Mouse (Mus musculus) thymus, adult 2 months (tissue): Measurements from ENCODE around the gene Eef1akmt3. TPM values are rescaled to one million over a fixed set of nuclear protein-coding genes. Genes with fewer than 3 reads are reported as not detected.

Source experiments
- DNase-seq: peaks from one replicate; pipeline ENCODE4 v3.0.0; 2021
- H3K27ac ChIP-seq: fragments of 200-500 bp; 2 replicates; pipeline ENCODE4 v1.5.1; 2012; ENCODE audit warnings: low read length, control low read depth; ENCODE audit not compliant: control insufficient read depth, insufficient read depth
- H3K27me3 ChIP-seq: fragments of 200-500 bp; 2 replicates; pipeline ENCODE4 v1.6.1; 2012; ENCODE audit warnings: mild to moderate bottlenecking, low read length, moderate library complexity, mixed read lengths; ENCODE audit not compliant: control insufficient read depth, insufficient read depth
- H3K36me3 ChIP-seq: fragments of 200-500 bp; 2 replicates; pipeline ENCODE4 v1.6.1; 2012; ENCODE audit warnings: mild to moderate bottlenecking, low read length, moderate library complexity; ENCODE audit not compliant: control insufficient read depth, insufficient read depth
- H3K4me1 ChIP-seq: fragments of 200-500 bp; replicated peaks from 2 replicates; pipeline ENCODE4 v1.6.1; 2012; ENCODE audit warnings: low read length; ENCODE audit not compliant: control insufficient read depth, insufficient read depth
- H3K4me3 ChIP-seq: fragments of 200-500 bp; 2 replicates; pipeline ENCODE4 v1.5.1; 2012; ENCODE audit warnings: mild to moderate bottlenecking, low read length, control low read depth, moderate library complexity; ENCODE audit not compliant: control insufficient read depth, insufficient read depth
- CTCF ChIP-seq: fragments of 200-500 bp; IDR thresholded peaks from 2 replicates; pipeline ENCODE4 v1.5.1; 2012; ENCODE audit warnings: mild to moderate bottlenecking, control low read depth, low read length, moderate library complexity, borderline replicate concordance; ENCODE audit not compliant: control insufficient read depth, poor library complexity, insufficient read depth; ENCODE audit errors: extremely low read depth
- POLR2A ChIP-seq: fragments of 200-500 bp; IDR thresholded peaks from 2 replicates; pipeline ENCODE4 v1.6.1; 2012; ENCODE audit warnings: mild to moderate bottlenecking, low read length, control low read depth, moderate library complexity; ENCODE audit not compliant: control insufficient read depth, poor library complexity, insufficient read depth; ENCODE audit errors: extremely low read depth
- WGBS: fragments of 180-500 bp; shearing (Covaris S2); methylation state at CpG from one replicate; pipeline ENCODE4 v1.1.7; 2018; 5-methylcytosine and 5-hydroxymethylcytosine counted together
- polyA plus RNA-seq: library from polyadenylated mRNA; depleted of rRNA; stranded (reverse); fragments of >200 nt; gene quantifications from 2 replicates; pipeline ENCODE4 v1.2.3, GENCODE M21; 2012

Gene Eef1akmt3
- polyA plus RNA-seq, 1 experiment: 0.13 TPM

DNA sequence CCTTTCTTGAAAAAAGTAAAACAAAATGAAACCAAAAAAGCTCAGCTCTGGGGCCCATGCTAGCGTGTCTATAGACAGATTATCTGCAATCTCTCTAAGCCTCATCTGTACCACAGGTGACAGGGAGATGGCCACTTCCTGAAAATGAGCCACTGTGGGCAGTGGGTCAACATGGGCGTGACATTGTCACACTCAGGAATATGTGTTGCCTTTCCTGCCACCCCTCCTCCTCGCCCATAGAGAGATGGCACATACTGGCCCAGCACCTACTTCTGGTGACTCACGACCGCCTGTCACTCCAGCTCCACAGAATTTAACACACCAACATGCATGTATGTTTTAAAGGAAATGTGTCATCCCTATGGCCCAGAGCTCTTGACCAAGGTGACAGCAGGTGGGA, 38.5 kb downstream of the Eef1akmt3 start:
- DNase-seq: no peak
- no peak for TF ChIP-seq POLR2A
- no peak for TF ChIP-seq CTCF
- no peak overlapping the region for H3K27ac ChIP-seq
- 82% methylated on average over 5 of the region's 5 CpGs for whole genome bisulfite sequencing
- H3K36me3 ChIP-seq: peaks cover 6% of the 10 kb centered on the region
- H3K4me1 ChIP-seq: no peaks in the 10 kb centered on the region
- no peaks in the 10 kb centered on the region for H3K27me3 ChIP-seq
- H3K4me3 ChIP-seq: no peak overlapping the region

DNA sequence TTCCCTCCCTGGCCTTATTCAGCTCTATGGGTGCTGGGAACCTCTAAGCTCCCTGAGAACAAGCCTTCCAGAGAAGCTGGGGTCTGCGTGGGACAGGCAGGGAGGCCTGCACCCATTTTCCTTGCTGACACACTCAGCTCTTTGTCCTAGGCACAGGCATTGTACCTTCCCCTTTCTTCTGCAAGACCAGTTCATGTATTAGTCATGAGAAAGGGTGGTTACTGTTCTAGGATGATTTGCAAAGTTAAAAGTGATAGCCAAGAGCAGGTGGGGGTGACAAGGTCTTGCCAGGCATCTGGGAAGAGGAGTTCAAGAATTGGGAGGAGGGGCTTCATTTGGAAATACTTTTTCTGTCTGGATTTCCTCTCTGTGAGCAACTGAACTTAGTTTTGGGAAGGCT, 39.3 kb downstream of the Eef1akmt3 start:
- no peak for DNase-seq
- WGBS: 79% methylated on average over 1 of the region's 1 CpGs
- Histone ChIP-seq H3K36me3 (peaks cover 13% of the 10 kb centered on the region), H3K4me3 (no peak overlapping the region), H3K27me3 (no peaks in the 10 kb centered on the region), H3K4me1 (no peaks in the 10 kb centered on the region), H3K27ac (no peak overlapping the region)
- TF ChIP-seq POLR2A (no peak), CTCF (no peak)

- H3K4me3 ChIP-seq: no peak overlapping the region
- H3K27ac ChIP-seq: no peak overlapping the region
- DNase-seq: no peak
- TF ChIP-seq CTCF: no peak
- no peak for TF ChIP-seq POLR2A
- H3K36me3 ChIP-seq: peaks cover 13% of the 10 kb centered on the region
- H3K27me3 ChIP-seq: no peaks in the 10 kb centered on the region
- no peaks in the 10 kb centered on the region for H3K4me1 ChIP-seq
- WGBS: 78% methylated on average over 9 of the region's 9 CpGs
These were observed 40.0 kb downstream of the Eef1akmt3 start for GRCm38 (mm10) chr10:127001297-127001696.

GRCm38 (mm10) chr10:127000529-127000928, 40.8 kb downstream of the Eef1akmt3 start, which contains the start of gene Avil:
Avil (plus strand) TSS chr10:127000709.
- no peak for DNase-seq
- no peak within 1 kb of the TSS for H3K27ac ChIP-seq
- H3K36me3 ChIP-seq: peaks cover 19% of the 10 kb centered on the region
- H3K4me1 ChIP-seq: no peaks in the 10 kb centered on the region
- WGBS: 95% methylated on average over 5 of the region's 5 CpGs
- TF ChIP-seq CTCF (no peak), POLR2A (no peak)
- no peak within 1 kb of the TSS for H3K4me3 ChIP-seq
- no peaks in the 10 kb centered on the region for H3K27me3 ChIP-seq

DNA sequence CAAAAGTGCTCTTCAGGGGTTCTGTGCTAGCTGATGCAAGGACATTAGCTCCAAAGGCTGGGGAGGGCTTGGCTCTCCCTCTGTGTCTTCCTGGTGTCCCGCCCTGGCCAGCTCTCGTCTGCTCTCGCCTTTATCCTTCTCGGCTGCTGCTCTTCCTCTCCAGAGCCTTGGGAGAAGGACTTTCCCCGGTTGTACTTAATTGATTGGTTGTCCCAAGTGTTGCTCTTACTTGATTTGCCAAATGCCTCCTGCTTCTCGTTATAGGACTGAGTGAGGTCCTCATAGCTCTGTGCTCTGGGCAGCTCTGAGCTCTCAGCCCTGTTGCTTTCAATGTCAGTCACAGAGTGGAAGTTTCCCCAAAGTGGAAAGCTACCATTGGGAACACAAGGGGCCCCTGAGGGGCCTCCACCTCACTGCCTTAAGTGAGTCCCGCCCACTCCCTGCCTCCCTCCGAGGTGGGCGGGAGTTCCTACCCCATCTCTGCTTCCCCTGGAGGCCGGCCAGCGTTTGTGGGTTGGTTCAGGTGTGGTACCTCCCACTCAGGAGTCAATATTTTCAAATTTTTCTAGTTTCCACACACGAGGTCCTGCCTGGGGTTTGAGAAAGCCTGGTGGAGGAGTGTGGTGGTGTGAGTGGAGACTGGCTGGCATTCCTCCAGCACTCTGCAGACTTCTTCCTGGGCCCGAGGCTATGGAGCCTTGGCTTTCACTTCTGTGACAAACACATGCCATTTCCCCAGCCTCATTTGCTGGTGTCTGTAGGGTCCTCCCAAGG, 43.8 kb downstream of the Eef1akmt3 start:
- peaks cover 45% of the 10 kb centered on the region for H3K36me3 ChIP-seq
- DNase-seq: no peak

GRCm38 (mm10) chr10:126993621-126994020, 47.7 kb downstream of the Eef1akmt3 start:
- WGBS: 91% methylated on average over 3 of the region's 3 CpGs
- Histone ChIP-seq H3K4me3 (no peak overlapping the region), H3K27me3 (no peaks in the 10 kb centered on the region), H3K27ac (no peak overlapping the region), H3K4me1 (peaks cover 4% of the 10 kb centered on the region; the same call in 1 of the 2 replicates), H3K36me3 (peaks cover 48% of the 10 kb centered on the region)
- DNase-seq: no peak
- TF ChIP-seq POLR2A (no peak), CTCF (no peak)

More for the DNA sequence above, 43.8 kb downstream of the Eef1akmt3 start:
- TF ChIP-seq CTCF (no peak), POLR2A (no peak)
- no peak overlapping the region for H3K4me3 ChIP-seq
- H3K4me1 ChIP-seq: no peaks in the 10 kb centered on the region
- no peaks in the 10 kb centered on the region for H3K27me3 ChIP-seq
- no peak overlapping the region for H3K27ac ChIP-seq
- WGBS: 73% methylated on average over 13 of the region's 13 CpGs
